Mouse (Mus musculus) spleen, adult 2 months (tissue): Measurements from ENCODE around the gene Wfdc11.

Experiments
- CTCF ChIP-seq: fragments of 200-500 bp; IDR thresholded peaks from 2 replicates; pipeline ENCODE4 v1.5.1; 2011; ENCODE audit warnings: mild to moderate bottlenecking, inconsistent platforms; ENCODE audit not compliant: insufficient read depth, insufficient read length, insufficient replicate concordance; ENCODE audit errors: extremely low read depth
- POLR2A ChIP-seq: fragments of 200-500 bp; IDR thresholded peaks from 2 replicates; pipeline ENCODE4 v1.6.1; 2011; ENCODE audit warnings: low read depth, low read length, inconsistent platforms

- TF ChIP-seq CTCF (no peak), POLR2A (no peak)
Observed at GRCm38 (mm10) chr2:164684807-164685206, 10.9 kb upstream of the Wfdc11 start, which contains the start of gene Wfdc13.
